Mouse (Mus musculus): ENCODE measurements around the gene Cpt2. TPM values are rescaled to one million over a fixed set of nuclear protein-coding genes. Genes with fewer than 3 reads are reported as not detected.

The Cpt2 gene
- polyA plus RNA-seq, 1 experiment, result 21.9 TPM

DNA sequence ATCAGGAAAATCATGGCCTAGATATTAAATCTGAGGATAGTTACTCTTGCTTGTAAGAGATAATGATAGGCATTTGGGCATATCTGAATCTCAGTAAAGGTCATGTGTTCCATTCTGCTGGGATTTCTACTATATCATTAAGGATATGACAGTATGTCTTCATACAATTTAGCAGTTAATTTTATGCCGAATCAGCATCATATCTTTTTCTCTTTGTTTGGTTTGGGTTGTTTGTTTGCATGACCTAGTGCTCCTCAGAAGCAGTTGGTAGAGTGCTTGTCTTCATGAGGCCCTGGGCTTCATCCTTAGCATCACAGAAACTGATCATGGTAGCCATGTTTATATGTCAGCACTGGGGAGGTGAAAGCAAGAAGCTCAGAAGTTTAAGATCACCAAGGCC is 41.8 kb downstream of the Cpt2 start:
- 88% methylated on average over 1 of the region's 1 CpGs for WGBS
- Histone ChIP-seq H3K27me3 (ENCODE audit: control insufficient read depth, insufficient read depth, low read length) (no peaks in the 10 kb centered on the region), H3K4me3 (ENCODE audit: extremely low read depth, insufficient read depth, insufficient read length) (no peak overlapping the region), H3K27ac (ENCODE audit: insufficient read depth, low read length) (no peak overlapping the region), H3K4me1 (ENCODE audit: control insufficient read depth, insufficient read depth, insufficient read length) (peaks cover 5% of the 10 kb centered on the region; the same call in 1 of the 2 replicates), H3K36me3 (ENCODE audit: control insufficient read depth, insufficient read depth, low read length) (peaks cover 15% of the 10 kb centered on the region)
- no peak for DNase-seq (ENCODE audit: low read depth in 1 of 2, low spot score in 2 of 2)
- TF ChIP-seq CTCF (IDR thresholded peaks at IDR 0.05; ENCODE audit: extremely low read depth, insufficient read depth, insufficient read length, insufficient replicate concordance) (no peak), POLR2A (IDR thresholded peaks at IDR 0.05; ENCODE audit: low read depth, low read length) (no peak)

DNA sequence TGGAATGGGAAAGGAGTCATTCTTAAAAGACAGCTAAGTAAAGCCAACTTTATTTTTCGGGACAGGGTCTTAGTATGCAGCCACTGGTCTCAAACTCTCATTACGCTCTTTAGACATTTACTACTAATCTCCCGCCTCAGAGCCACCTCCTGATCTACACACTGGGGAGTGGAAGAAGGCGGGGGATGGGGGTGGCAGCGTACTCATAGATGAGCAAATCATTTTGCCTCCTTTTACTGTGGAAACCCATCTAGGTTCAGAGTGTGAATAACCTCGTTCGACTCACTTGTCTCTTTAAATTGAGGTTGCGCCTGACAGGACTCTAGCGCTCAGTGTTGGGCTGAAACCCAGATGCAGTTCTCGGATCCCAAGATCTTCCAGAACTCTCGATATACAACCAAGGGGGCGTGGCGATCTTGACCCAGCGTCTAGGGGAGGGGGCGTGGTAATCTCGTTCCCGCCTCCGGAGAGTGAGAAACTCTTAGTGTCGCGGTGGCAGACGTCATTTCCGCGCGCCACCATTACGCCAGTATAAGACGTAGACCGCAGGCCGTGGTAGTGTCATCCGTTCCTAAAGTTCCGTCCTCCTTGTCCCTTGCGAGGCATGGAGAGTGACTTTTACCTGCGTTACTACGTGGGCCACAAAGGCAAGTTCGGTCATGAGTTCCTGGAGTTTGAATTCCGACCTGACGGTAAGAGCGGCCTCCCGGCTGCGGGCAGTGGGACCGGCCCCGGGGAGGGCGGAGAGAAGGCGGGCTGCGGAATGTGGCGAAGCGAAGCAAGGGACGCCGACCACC is 44.0 kb downstream of the Cpt2 start, which contains the start of gene Magoh:
TSS of gene Magoh (plus strand) at position 502 of the 797 bp plus-strand sequence.
- H3K27ac ChIP-seq (ENCODE audit: insufficient read depth, low read length), result peak within 1 kb of the TSS; percentile 73
- peaks cover 5% of the 10 kb centered on the region; the same call in 1 of the 2 replicates for H3K4me1 ChIP-seq (ENCODE audit: control insufficient read depth, insufficient read depth, insufficient read length)
- H3K4me3 ChIP-seq (ENCODE audit: extremely low read depth, insufficient read depth, insufficient read length), result peak within 1 kb of the TSS; percentile 89
- H3K27me3 ChIP-seq (ENCODE audit: control insufficient read depth, insufficient read depth, low read length), result no peaks in the 10 kb centered on the region
- no peak for TF ChIP-seq CTCF (IDR thresholded peaks at IDR 0.05; ENCODE audit: extremely low read depth, insufficient read depth, insufficient read length, insufficient replicate concordance)
- peak; percentile 71 for TF ChIP-seq POLR2A (IDR thresholded peaks at IDR 0.05; ENCODE audit: low read depth, low read length)
- 2% methylated on average over 48 of the region's 48 CpGs for WGBS
- peaks cover 8% of the 10 kb centered on the region for H3K36me3 ChIP-seq (ENCODE audit: control insufficient read depth, insufficient read depth, low read length)
- peak; percentile 93 to 95 for DNase-seq (ENCODE audit: low read depth in 1 of 2, low spot score in 2 of 2)

GRCm38 (mm10) chr4:107864866-107865265 is 58.5 kb downstream of the Cpt2 start:
- 89% methylated on average over 4 of the region's 4 CpGs for WGBS

DNA sequence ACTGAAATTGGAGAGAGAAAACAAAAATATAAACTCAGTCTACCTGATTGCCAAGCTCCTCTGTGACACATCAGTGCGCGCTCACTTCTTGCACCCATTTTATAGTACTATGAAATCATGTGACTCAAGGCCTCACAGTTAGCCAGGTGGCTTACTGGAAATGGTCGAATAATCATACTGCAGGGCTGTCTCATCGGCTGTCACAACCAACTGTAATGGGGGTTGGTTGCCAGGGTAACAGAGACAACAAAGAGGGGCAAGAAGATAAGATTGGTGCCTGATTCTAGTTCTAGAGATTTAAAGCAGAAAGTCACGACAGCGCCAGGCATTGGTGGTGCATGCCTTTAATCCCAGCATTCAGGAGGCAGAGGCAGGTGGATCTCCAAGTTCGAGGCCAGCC is 64.4 kb downstream of the Cpt2 start:
- no peak for TF ChIP-seq POLR2A (IDR thresholded peaks at IDR 0.05; ENCODE audit: low read depth, low read length)
- TF ChIP-seq CTCF (IDR thresholded peaks at IDR 0.05; ENCODE audit: extremely low read depth, insufficient read depth, insufficient read length, insufficient replicate concordance), result no peak
- Histone ChIP-seq H3K27me3 (ENCODE audit: control insufficient read depth, insufficient read depth, low read length) (no peaks in the 10 kb centered on the region), H3K27ac (ENCODE audit: insufficient read depth, low read length) (no peak overlapping the region), H3K4me1 (ENCODE audit: control insufficient read depth, insufficient read depth, insufficient read length) (no peaks in the 10 kb centered on the region), H3K4me3 (ENCODE audit: extremely low read depth, insufficient read depth, insufficient read length) (no peak overlapping the region), H3K36me3 (ENCODE audit: control insufficient read depth, insufficient read depth, low read length) (no peaks in the 10 kb centered on the region)
- no peak for DNase-seq (ENCODE audit: low read depth in 1 of 2, low spot score in 2 of 2)
- 91% methylated on average over 7 of the region's 7 CpGs for WGBS

More at GRCm38 (mm10) chr4:107864866-107865265, 58.5 kb downstream of the Cpt2 start:
- Histone ChIP-seq H3K36me3 (ENCODE audit: control insufficient read depth, insufficient read depth, low read length) (no peaks in the 10 kb centered on the region), H3K27me3 (ENCODE audit: control insufficient read depth, insufficient read depth, low read length) (no peaks in the 10 kb centered on the region), H3K27ac (ENCODE audit: insufficient read depth, low read length) (no peak overlapping the region), H3K4me3 (ENCODE audit: extremely low read depth, insufficient read depth, insufficient read length) (no peak overlapping the region), H3K4me1 (ENCODE audit: control insufficient read depth, insufficient read depth, insufficient read length) (no peaks in the 10 kb centered on the region)
- DNase-seq (ENCODE audit: low read depth in 1 of 2, low spot score in 2 of 2), result no peak
- TF ChIP-seq CTCF (IDR thresholded peaks at IDR 0.05; ENCODE audit: extremely low read depth, insufficient read depth, insufficient read length, insufficient replicate concordance), result no peak
- TF ChIP-seq POLR2A (IDR thresholded peaks at IDR 0.05; ENCODE audit: low read depth, low read length), result no peak

DNA sequence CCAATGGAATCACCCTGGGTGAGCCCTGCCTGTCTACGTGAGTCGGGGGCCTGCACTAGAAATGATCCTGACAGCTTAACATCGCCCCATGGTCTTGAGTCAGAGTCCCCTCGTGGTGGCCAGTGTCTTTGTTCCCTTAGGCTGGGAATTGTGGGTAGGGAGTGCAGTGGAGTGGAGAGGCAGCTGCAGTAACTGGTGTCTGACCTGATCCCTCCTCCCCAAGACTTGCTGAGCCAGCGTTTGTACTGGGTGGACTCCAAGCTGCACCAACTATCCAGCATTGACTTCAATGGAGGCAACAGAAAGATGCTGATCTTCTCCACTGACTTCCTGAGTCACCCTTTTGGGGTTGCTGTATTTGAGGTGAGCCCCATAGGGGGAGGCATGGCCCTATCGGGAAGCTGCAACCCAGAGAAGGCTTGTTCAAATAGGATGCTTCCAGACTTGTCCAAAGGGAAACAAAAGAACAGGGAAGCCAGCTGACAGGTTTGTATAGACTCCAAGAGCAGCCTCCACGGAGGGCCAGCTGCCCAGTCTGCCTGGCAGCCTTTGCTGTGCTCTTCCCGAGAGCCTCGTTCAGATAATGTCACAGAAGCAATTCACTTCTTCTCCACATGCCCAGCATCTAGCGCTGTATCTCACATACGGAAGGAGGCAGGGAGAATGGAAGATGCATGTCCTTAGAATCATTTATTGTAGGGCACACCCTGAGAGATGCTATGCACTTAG is 66.3 kb downstream of the Cpt2 start:
- Histone ChIP-seq H3K27me3 (ENCODE audit: control insufficient read depth, insufficient read depth, low read length) (no peaks in the 10 kb centered on the region), H3K27ac (ENCODE audit: insufficient read depth, low read length) (no peak overlapping the region), H3K36me3 (ENCODE audit: control insufficient read depth, insufficient read depth, low read length) (no peaks in the 10 kb centered on the region), H3K4me3 (ENCODE audit: extremely low read depth, insufficient read depth, insufficient read length) (no peak overlapping the region), H3K4me1 (ENCODE audit: control insufficient read depth, insufficient read depth, insufficient read length) (no peaks in the 10 kb centered on the region)
- DNase-seq (ENCODE audit: low read depth in 1 of 2, low spot score in 2 of 2), result no peak
- 86% methylated on average over 11 of the region's 11 CpGs for WGBS
- TF ChIP-seq CTCF (IDR thresholded peaks at IDR 0.05; ENCODE audit: extremely low read depth, insufficient read depth, insufficient read length, insufficient replicate concordance), result no peak
- no peak for TF ChIP-seq POLR2A (IDR thresholded peaks at IDR 0.05; ENCODE audit: low read depth, low read length)

Other genes with a start within 250 kb of the Cpt2 start
- gene Dmrtb1, start 239.4 kb downstream of the Cpt2 start, polyA plus RNA-seq (2012; rRNA removed), result 0.44 and 0.95 TPM in 2 replicates
- gene Lrp8, start 121.3 kb downstream of the Cpt2 start, polyA plus RNA-seq (2012; rRNA removed), result 7.4 and 14.5 TPM in 2 replicates
- 14.7 and 29.4 TPM in 2 replicates for gene Magoh, start 43.9 kb downstream of the Cpt2 start, polyA plus RNA-seq (2012; rRNA removed)
- gene 0610037L13Rik, start 33.8 kb downstream of the Cpt2 start, polyA plus RNA-seq (2012; rRNA removed), result 15.0 and 16.5 TPM in 2 replicates
- gene Slc1a7, start 44.7 kb upstream of the Cpt2 start, polyA plus RNA-seq (2012; rRNA removed), result 0.05 TPM in 2 replicates
- 8.0 and 8.7 TPM in 2 replicates for gene Podn, start 172.8 kb upstream of the Cpt2 start, polyA plus RNA-seq (2012; rRNA removed)
- 38.6 and 54.0 TPM in 2 replicates for gene Scp2, start 221.4 kb upstream of the Cpt2 start, polyA plus RNA-seq (2012; rRNA removed)
- gene Echdc2, start 241.8 kb upstream of the Cpt2 start, polyA plus RNA-seq (2012; rRNA removed), result 3.4 and 4.9 TPM in 2 replicates